Mouse (Mus musculus) neural tube, embryonic 14.5 days (tissue): Measurements from ENCODE around the gene Pgap3. TPM values are rescaled to one million over a fixed set of nuclear protein-coding genes. Genes with fewer than 3 reads are reported as not detected.

ENCODE experiments used
- ATAC-seq: fragments of 200-750 bp; cut with Nextera tagmentation; 2 replicates; pipeline ENCODE4 v1.8.0; 2017; ENCODE audit warnings: low read depth, mild to moderate bottlenecking, moderate TSS enrichment, moderate library complexity
- H3K27ac ChIP-seq: fragments of 300-500 bp; sonication (generic); 2 replicates; pipeline ENCODE4 v1.5.1; 2014; ENCODE audit warnings: low read depth, mild to moderate bottlenecking, control low read depth, low read length, moderate library complexity, mixed read lengths
- H3K27me3 ChIP-seq: fragments of 300-500 bp; sonication (generic); 2 replicates; pipeline ENCODE4 v1.6.1; 2014; ENCODE audit warnings: low read length; ENCODE audit not compliant: control insufficient read depth, insufficient read depth
- H3K36me3 ChIP-seq: fragments of 300-500 bp; sonication (generic); 2 replicates; pipeline ENCODE4 v1.6.1; 2014; ENCODE audit warnings: low read length, mixed read lengths; ENCODE audit not compliant: control insufficient read depth, insufficient read depth
- H3K4me1 ChIP-seq: fragments of 300-500 bp; sonication (generic); 2 replicates; pipeline ENCODE4 v1.6.1; 2014; ENCODE audit warnings: low read length; ENCODE audit not compliant: control insufficient read depth, insufficient read depth
- H3K4me2 ChIP-seq: fragments of 300-500 bp; sonication (generic); 2 replicates; pipeline ENCODE4 v1.6.1; 2014; ENCODE audit warnings: mild to moderate bottlenecking, low read depth, low read length, control low read depth
- H3K4me3 ChIP-seq: fragments of 300-500 bp; sonication (generic); 2 replicates; pipeline ENCODE4 v1.5.1; 2014; ENCODE audit warnings: low read depth, low read length, control low read depth, mixed read lengths
- H3K9ac ChIP-seq: fragments of 300-500 bp; sonication (generic); replicated peaks from 2 replicates; pipeline ENCODE4 v1.6.1; 2014; ENCODE audit warnings: low read depth, mild to moderate bottlenecking, control low read depth, low read length, mixed read lengths
- H3K9me3 ChIP-seq: fragments of 300-500 bp; sonication (generic); 2 replicates; pipeline ENCODE4 v1.6.1; 2016; ENCODE audit warnings: low read length; ENCODE audit not compliant: control insufficient read depth
- WGBS: fragments of 180-500 bp; shearing (Covaris S2); extraction: QIAGEN DNeasy Blood & Tissue Kit; methylation state at CpG from one replicate; pipeline ENCODE4 v1.1.7; 2014; 5-methylcytosine and 5-hydroxymethylcytosine counted together
- polyA plus RNA-seq: library from polyadenylated mRNA; unstranded; fragments of >200 nt; fragmentation: Nextera tagmentation; extraction: Ambion mirVana; gene quantifications from 2 replicates; pipeline ENCODE4 v1.2.1, GENCODE M21; 2014

Pgap3 gene
- polyA plus RNA-seq, 1 experiment from 2014 or later: 6.2 TPM

DNA sequence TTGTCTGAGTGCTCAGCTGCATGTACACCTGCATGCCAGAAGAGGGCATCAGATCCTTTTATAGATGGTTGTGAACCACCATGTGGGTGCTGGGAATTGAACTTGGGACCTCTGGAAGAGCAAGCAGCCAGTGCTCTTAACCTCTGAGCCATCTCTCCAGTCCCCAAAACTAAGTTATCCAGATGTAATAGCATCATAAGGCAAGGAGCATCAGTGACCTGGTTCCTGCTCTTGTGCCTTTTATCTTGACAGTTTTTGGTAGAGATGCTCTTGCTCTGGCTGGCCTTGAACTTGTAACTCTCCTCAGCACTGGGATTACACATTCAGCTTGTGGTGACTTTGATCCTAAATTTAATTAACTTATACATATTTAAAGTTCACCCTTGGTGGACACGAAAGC, 43.4 kb upstream of the Pgap3 start:
- Histone ChIP-seq H3K4me2 (no peak overlapping the region), H3K36me3 (no peaks in the 10 kb centered on the region), H3K9me3 (no peaks in the 10 kb centered on the region), H3K27me3 (peaks cover 7% of the 10 kb centered on the region; the same call in 1 of the 2 replicates), H3K27ac (no peak overlapping the region), H3K9ac (no peak overlapping the region), H3K4me1 (no peaks in the 10 kb centered on the region), H3K4me3 (no peak overlapping the region)
- ATAC-seq: no peak
- 97% methylated on average over 1 of the region's 1 CpGs for WGBS

DNA sequence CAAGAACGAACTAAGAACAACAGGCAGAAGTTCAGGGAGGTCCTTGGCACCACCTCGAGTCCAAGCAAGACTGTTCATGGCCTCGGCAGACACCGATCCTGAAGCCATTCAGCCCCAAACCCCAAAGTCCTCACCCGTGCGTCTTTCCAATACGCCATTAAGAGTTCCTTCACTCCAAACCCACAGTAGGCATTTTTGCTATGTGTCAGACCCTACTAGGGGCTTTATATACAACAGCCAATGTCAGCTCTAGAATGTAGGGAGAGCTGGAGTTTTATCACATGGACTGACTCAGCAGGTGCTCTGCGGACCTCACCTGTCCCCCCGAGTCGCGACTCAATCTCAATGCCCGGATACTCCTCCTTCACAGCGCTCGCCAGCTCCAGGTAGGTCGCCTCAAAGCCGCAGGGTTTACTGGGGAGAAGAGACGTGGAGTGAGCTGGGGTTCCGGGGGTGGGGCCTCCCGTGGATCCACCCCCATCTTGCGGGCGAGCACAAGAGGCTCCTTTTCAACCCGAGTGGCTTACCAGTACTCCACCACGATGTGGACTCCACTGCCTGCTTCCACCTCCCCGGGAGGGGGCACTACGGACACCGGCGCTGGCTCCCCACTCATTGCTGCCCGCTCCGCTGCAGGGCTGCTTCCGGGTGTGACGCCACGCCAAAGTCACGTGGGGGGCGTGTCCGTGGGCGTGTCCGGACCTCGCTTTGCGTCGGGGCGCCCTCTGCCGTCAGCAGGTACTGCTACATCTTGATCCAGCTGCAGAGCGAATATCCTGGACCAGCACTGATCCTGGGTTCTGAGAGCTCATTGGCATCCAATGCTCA, 38.3 kb upstream of the Pgap3 start, which contains the start of gene Mien1:
TSS of gene Mien1 (minus strand) at position 661 of the 828 bp plus-strand sequence.
- H3K27me3 ChIP-seq: no peaks in the 10 kb centered on the region
- peak within 1 kb of the TSS; percentile 52; the same call in 1 of the 2 replicates for H3K27ac ChIP-seq
- no peaks in the 10 kb centered on the region for H3K36me3 ChIP-seq
- peak; percentile 89 for ATAC-seq
- peak within 1 kb of the TSS; percentile 72 for H3K4me2 ChIP-seq
- peak within 1 kb of the TSS; percentile 59 for H3K9ac ChIP-seq
- 3% methylated on average over 43 of the region's 43 CpGs for WGBS
- peaks cover 4% of the 10 kb centered on the region for H3K4me1 ChIP-seq
- H3K4me3 ChIP-seq: peak within 1 kb of the TSS; percentile 56
- H3K9me3 ChIP-seq: no peaks in the 10 kb centered on the region

DNA sequence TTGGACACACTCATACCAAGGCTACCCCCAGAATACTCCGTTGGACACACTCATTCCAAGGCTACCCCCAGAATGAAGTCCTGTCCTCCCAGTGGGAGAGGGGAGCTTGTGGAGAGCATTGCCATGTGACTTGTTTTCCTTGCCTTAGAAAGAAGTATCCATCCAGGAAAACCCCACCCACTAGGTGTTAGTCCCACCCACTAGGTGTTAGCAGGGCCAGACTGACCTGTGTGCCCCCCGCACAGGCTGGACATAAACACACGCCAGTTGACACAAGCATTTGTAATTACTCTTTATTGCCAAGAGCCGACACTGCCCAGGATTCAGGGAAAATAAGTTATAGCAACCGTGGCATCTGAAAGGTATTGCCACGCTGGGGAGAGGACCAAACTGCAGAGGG, 37.2 kb upstream of the Pgap3 start:
- Histone ChIP-seq H3K4me3 (no peak overlapping the region), H3K27me3 (no peaks in the 10 kb centered on the region), H3K4me1 (peaks cover 4% of the 10 kb centered on the region), H3K9me3 (no peaks in the 10 kb centered on the region), H3K27ac (no peak overlapping the region), H3K4me2 (no peak overlapping the region), H3K9ac (no peak overlapping the region), H3K36me3 (no peaks in the 10 kb centered on the region)
- ATAC-seq: no peak
- WGBS: 94% methylated on average over 6 of the region's 6 CpGs

DNA sequence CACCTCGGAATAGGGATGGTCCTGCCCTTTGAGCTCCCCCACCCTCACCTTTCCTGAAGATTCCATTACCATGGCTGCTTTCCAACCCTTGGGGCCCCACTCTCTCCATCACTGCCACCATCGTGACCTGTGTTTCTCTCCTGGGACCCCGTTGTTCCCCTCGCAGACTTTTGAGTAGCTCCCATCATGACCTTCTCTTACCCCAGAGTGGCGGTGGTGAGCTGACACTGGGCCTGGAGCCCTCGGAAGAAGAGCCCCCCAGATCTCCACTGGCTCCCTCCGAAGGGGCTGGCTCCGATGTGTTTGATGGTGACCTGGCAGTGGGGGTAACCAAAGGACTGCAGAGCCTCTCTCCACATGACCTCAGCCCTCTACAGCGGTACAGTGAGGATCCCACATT, 35.4 kb upstream of the Pgap3 start:
- no peak for ATAC-seq
- Histone ChIP-seq H3K27ac (no peak overlapping the region), H3K4me3 (no peak overlapping the region), H3K36me3 (no peaks in the 10 kb centered on the region), H3K4me2 (no peak overlapping the region), H3K9me3 (no peaks in the 10 kb centered on the region), H3K27me3 (no peaks in the 10 kb centered on the region), H3K9ac (no peak overlapping the region), H3K4me1 (peaks cover 4% of the 10 kb centered on the region)
- WGBS: 94% methylated on average over 9 of the region's 9 CpGs

DNA sequence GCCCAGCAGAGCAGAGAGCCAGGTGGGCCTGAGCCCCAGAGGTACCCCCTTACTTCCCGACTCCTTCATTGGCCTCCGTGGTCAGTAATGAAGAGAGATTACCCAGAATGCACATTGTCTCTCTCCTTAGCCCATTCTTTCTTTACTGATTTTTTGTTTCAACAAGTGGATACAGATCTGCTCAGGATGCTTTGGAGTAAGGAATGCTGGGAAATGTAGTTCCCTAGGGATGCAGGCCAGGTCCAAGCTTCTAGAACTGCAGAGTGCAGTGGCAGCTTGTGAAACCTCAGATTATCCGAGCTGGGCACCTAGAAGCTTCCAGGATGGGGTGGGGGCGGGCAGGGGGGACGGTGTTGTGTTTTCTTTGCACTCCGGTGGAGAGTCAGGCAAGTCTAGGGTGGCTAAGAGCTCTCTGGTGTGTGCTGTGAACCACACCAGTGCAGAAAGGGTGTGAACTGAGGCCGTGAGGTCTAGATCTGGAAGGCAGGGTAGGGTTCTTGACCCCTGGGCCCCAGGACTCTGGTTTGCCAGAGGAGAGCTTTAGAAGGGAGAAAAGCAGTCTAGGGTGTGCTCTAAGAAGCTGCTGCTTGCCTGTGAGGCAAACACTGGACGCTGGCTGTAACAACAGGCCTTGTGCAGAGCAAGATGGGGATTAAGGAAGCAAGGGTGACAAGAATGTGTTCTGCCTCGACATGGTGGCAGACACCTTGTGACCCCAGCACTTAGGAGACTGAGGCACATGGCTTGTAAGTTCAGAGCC, 31.6 kb upstream of the Pgap3 start:
- no peak overlapping the region for H3K27ac ChIP-seq
- H3K4me1 ChIP-seq: no peaks in the 10 kb centered on the region
- no peak overlapping the region for H3K4me2 ChIP-seq
- H3K36me3 ChIP-seq: no peaks in the 10 kb centered on the region
- H3K9me3 ChIP-seq: no peaks in the 10 kb centered on the region
- H3K9ac ChIP-seq: no peak overlapping the region
- no peaks in the 10 kb centered on the region for H3K27me3 ChIP-seq
- WGBS: 91% methylated on average over 9 of the region's 9 CpGs
- H3K4me3 ChIP-seq: no peak overlapping the region
- ATAC-seq: no peak

DNA sequence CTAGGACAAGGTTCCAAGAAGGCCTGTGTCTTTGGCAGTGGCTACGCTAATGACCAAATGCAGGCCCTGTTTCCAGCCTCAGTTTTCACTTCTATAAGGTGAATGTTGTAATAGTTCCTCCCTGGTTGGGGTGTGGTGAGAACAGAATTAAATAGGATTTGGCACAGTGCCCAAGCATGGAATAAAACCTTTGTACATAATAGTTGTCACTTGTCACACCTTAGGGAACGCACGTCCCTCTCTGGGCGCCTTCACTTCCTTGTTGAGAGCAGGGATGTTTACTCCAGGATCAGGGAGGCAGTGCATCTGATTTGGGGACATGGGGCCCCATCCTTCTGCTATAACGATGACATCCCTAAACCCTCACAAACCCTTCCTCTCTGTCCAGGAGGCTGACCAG, 28.1 kb upstream of the Pgap3 start:
- H3K4me1 ChIP-seq: no peaks in the 10 kb centered on the region
- 89% methylated on average over 5 of the region's 5 CpGs for WGBS
- no peaks in the 10 kb centered on the region for H3K9me3 ChIP-seq
- ATAC-seq: no peak
- H3K4me2 ChIP-seq: no peak overlapping the region
- no peak overlapping the region for H3K4me3 ChIP-seq
- no peaks in the 10 kb centered on the region for H3K27me3 ChIP-seq
- H3K9ac ChIP-seq: no peak overlapping the region
- H3K27ac ChIP-seq: no peak overlapping the region
- no peaks in the 10 kb centered on the region for H3K36me3 ChIP-seq

DNA sequence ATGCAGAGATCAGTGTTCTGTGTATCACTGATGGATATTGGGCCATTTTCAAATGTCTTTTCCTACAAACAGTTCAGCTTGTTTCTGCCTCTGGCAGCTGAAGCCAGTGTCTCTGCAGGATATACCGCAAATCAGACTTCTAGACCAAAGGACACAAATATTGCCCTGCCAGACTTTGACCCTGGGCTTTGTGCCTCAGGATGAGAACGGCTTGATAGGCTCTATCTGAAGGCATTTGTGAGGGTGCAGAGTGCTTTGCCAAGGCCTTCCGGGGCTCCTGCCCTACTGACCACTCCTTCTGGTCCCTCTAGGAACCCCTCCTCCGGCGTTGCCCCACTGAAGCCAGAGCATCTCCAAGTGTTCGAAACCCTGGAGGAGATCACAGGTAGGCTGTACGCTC, 26.3 kb upstream of the Pgap3 start:
- no peaks in the 10 kb centered on the region for H3K27me3 ChIP-seq
- H3K4me3 ChIP-seq: no peak overlapping the region
- no peak overlapping the region for H3K27ac ChIP-seq
- no peak overlapping the region for H3K4me2 ChIP-seq
- no peak for ATAC-seq
- no peaks in the 10 kb centered on the region for H3K36me3 ChIP-seq
- H3K9ac ChIP-seq: no peak overlapping the region
- no peaks in the 10 kb centered on the region for H3K4me1 ChIP-seq
- no peaks in the 10 kb centered on the region for H3K9me3 ChIP-seq
- 94% methylated on average over 7 of the region's 7 CpGs for WGBS

DNA sequence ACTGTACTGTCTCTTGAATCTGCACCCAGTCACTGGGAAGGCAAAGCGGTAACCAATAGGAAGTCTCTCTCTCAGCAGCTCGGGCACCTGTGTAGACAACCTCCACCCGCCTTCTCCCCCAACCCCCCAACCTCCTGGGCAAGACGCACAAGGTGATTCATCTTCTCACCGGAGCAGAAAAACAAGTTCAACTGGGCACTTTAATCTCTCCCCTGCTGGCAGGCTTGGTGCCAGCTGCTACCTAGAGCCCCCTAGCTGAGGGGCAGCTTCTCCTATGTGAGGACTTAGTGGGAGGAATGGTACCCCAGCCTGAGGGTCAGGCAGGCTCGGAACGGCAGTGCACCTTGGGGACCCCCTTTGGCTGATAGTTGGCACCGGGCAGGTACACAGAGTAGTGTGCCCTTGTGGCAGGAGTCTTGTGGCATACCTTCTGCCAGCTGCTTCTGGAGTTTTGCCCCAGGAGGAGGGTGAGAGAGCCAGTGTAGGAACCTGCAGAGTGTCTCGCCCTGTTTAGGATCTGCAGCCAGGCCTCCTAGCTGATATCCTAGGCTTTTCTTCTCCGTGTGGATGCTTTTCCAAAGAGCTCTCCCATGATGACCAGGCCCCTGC, 18.8 kb upstream of the Pgap3 start:
- 88% methylated on average over 10 of the region's 10 CpGs for WGBS
- no peaks in the 10 kb centered on the region for H3K27me3 ChIP-seq
- no peaks in the 10 kb centered on the region for H3K9me3 ChIP-seq
- peaks cover 3% of the 10 kb centered on the region for H3K4me1 ChIP-seq
- no peak for ATAC-seq
- no peak overlapping the region for H3K9ac ChIP-seq
- H3K4me3 ChIP-seq: no peak overlapping the region
- H3K36me3 ChIP-seq: no peaks in the 10 kb centered on the region
- no peak overlapping the region for H3K4me2 ChIP-seq
- no peak overlapping the region for H3K27ac ChIP-seq

DNA sequence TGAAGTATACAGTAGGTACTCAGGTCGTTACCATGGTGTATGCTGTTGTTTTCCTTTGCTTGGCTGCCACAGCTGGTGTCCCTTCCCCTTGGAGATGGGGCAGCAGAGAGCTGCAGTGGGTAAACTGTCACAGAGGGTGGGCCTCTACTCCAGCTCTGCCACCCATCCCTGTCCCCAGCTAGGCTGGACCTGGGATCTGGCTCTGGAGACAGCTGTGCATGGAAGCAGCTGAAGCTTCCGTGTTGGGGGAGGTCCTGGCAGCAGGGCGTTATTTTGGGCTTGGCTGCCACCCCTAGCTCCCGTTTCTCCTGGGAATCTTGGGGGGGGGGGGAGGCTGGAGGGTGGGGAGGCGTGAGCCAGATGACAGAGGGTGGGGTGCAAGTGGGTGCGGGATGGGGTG, 18.0 kb upstream of the Pgap3 start:
- ATAC-seq: no peak
- no peak overlapping the region for H3K4me3 ChIP-seq
- no peak overlapping the region for H3K9ac ChIP-seq
- H3K27me3 ChIP-seq: no peaks in the 10 kb centered on the region
- peaks cover 4% of the 10 kb centered on the region for H3K4me1 ChIP-seq
- H3K4me2 ChIP-seq: no peak overlapping the region
- WGBS: 67% methylated on average over 6 of the region's 6 CpGs
- H3K36me3 ChIP-seq: no peaks in the 10 kb centered on the region
- no peaks in the 10 kb centered on the region for H3K9me3 ChIP-seq
- no peak overlapping the region for H3K27ac ChIP-seq
